Mouse (Mus musculus): Measurements from ENCODE around the gene Sohlh2. TPM values are rescaled to one million over a fixed set of nuclear protein-coding genes. Genes with fewer than 3 reads are reported as not detected.

The Sohlh2 gene
- polyA plus RNA-seq (2015; fragmentation: Nextera tagmentation; extraction: Ambion mirVana): 0.06 TPM in 1 of 2 replicates, not detected in the other

DNA sequence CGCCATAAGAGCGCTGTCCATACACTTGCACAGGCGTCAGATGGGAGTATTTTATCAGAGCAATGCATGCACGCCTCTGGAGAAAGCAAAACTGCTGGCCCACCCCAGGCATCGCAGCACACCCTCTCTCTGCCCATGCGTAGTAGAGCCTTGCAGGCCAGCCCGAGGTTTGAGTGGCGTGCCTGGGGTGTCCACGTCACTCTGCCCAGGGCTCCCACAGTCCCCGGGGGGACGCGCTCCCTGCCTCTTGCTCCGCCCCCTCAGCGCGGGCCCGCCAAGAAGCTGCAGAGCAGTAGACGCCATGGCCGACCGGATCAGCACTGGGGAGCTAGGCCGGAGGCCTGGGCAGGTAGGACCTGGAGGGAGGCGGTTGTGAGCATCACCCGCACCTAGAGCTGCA lies at the start of gene Sohlh2:
Gene Sohlh2 (plus strand): TSS at position 263 of the 400 bp plus-strand sequence.
- no peak for ATAC-seq
- Histone ChIP-seq H3K27ac (no peak within 1 kb of the TSS), H3K9ac (no peak within 1 kb of the TSS), H3K9me3 (no peaks in the 10 kb centered on the region), H3K36me3 (no peaks in the 10 kb centered on the region), H3K4me2 (replicated peaks) (no peak within 1 kb of the TSS), H3K4me1 (replicated peaks) (no peaks in the 10 kb centered on the region), H3K4me3 (replicated peaks) (no peak within 1 kb of the TSS), H3K27me3 (replicated peaks) (no peaks in the 10 kb centered on the region)
- WGBS: 92% methylated on average over 22 of the region's 22 CpGs

DNA sequence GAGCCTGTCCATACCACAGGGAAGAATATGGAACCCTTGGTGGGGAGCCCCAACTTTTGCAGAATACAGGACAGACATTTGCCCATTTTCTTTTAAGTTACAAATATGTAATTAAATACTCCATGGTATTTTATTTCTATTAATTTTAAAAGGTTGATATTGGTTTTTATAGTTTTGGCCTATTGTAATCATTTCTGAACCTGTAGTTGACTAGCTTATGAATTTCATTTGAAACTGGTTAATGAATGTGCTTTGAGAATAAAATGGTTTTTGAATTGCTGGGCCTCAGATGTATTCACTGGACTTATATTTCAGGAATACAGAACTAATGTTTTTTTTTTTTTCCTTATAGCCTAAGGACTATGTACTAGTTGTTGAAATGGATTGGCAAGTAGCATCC lies 44.8 kb upstream of the Sohlh2 start, which contains the start of gene Ccdc169:
Gene Ccdc169 (plus strand): TSS at position 301 of the 400 bp plus-strand sequence.
- no peaks in the 10 kb centered on the region for H3K27me3 ChIP-seq (replicated peaks)
- H3K27ac ChIP-seq: no peak within 1 kb of the TSS
- no peak within 1 kb of the TSS for H3K4me2 ChIP-seq (replicated peaks)
- H3K4me1 ChIP-seq (replicated peaks): no peaks in the 10 kb centered on the region
- no peaks in the 10 kb centered on the region for H3K9me3 ChIP-seq
- peaks cover 7% of the 10 kb centered on the region for H3K36me3 ChIP-seq
- H3K4me3 ChIP-seq (replicated peaks): no peak within 1 kb of the TSS
- H3K9ac ChIP-seq: no peak within 1 kb of the TSS
- ATAC-seq: no peak

DNA sequence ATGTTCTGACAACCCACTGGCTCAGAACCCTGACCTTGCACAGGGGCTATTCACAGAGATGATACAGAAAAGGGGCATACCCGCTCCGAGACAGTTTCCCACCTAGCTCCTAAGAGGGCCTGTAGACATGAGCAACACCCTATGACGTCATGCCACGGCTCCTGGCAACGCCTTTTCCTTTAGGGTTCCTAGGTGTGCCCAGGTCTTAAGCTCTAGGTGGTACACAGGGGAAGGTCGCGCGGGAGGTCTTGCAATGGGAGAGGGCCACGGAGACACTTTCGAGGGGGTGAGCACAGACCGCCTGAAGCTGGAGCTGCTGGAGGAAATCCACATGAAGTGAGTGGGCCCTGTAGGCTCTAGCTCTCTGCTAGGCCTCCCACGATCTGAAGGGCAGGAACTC lies 42.0 kb upstream of the Sohlh2 start:
- Histone ChIP-seq H3K9ac (no peak overlapping the region), H3K27ac (no peak overlapping the region), H3K4me3 (replicated peaks) (no peak overlapping the region), H3K4me2 (replicated peaks) (no peak overlapping the region), H3K36me3 (peaks cover 7% of the 10 kb centered on the region; the same call in 1 of the 2 replicates), H3K27me3 (replicated peaks) (no peaks in the 10 kb centered on the region), H3K4me1 (replicated peaks) (no peaks in the 10 kb centered on the region), H3K9me3 (no peaks in the 10 kb centered on the region)
- WGBS: 93% methylated on average over 12 of the region's 12 CpGs
- no peak for ATAC-seq

DNA sequence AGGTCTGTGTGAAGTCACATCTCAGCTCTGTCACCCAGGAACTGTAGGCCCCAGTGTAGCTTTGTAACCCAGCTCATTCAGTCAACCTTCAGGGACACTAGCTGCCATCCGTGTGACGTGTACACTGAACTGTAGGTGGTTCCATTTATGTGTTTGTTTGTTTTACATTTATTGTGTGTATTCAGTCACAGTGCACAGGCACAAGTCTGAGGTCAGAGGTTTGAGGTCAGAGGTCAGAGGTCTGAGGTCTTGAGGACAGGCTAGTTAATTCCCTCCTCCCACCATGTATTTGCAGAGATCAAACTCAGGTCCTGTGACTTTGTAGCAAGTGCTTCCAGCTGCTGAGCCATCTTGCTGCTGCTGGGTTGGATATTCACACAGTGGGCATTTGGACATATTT lies 40.4 kb upstream of the Sohlh2 start:
- 73% methylated on average over 2 of the region's 2 CpGs for WGBS
- ATAC-seq: no peak
- Histone ChIP-seq H3K4me3 (replicated peaks) (no peak overlapping the region), H3K4me1 (replicated peaks) (no peaks in the 10 kb centered on the region), H3K9me3 (no peaks in the 10 kb centered on the region), H3K9ac (no peak overlapping the region), H3K27ac (no peak overlapping the region), H3K27me3 (replicated peaks) (no peaks in the 10 kb centered on the region), H3K36me3 (0 out of 2 replicates have a peak, but pooled peaks cover 2% of the 10 kb centered on the region), H3K4me2 (replicated peaks) (no peak overlapping the region)

DNA sequence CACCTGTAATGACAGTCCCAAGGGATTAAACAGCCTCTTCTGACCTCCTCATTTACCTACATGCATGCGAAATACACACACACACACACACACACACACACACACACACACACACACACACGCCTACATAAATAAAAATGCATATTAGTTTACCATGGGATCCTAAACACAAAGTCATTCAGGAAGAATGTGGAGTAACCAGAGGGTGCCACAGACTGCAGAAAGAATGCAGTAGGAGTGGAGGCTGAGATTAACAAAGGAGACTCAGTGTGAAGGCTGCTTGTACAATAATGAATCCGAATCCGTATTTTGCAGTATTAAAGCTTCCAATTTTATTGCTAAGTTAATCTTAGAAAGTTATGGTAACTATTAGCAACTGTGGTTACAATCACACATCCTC lies 36.9 kb upstream of the Sohlh2 start:
- no peak overlapping the region for H3K27ac ChIP-seq
- H3K36me3 ChIP-seq: no peaks in the 10 kb centered on the region
- no peak for ATAC-seq
- WGBS: 88% methylated on average over 4 of the region's 4 CpGs
- no peaks in the 10 kb centered on the region for H3K27me3 ChIP-seq (replicated peaks)
- H3K9me3 ChIP-seq: no peaks in the 10 kb centered on the region
- no peak overlapping the region for H3K9ac ChIP-seq
- no peak overlapping the region for H3K4me3 ChIP-seq (replicated peaks)
- no peak overlapping the region for H3K4me2 ChIP-seq (replicated peaks)
- no peaks in the 10 kb centered on the region for H3K4me1 ChIP-seq (replicated peaks)

DNA sequence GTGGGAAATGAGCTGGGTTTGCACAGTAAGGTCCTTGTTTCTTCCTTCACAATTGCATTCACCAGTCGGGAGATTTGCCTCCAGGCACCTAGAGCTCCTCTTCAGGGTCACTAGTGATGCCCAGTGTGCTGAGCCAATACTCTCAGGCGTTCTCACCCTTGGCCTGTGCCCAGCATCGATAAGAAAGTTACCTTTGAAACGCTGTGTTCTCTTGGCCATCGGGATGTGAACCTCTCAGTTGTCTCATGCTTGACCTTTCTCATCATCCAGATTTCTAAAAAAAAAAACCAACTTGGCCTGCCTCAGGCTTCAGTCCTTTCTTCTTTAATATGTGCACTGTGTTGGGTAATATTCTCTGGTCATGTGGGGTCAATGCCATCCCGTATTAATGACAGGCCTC lies 35.4 kb upstream of the Sohlh2 start:
- Histone ChIP-seq H3K9me3 (no peaks in the 10 kb centered on the region), H3K4me2 (replicated peaks) (no peak overlapping the region), H3K4me3 (replicated peaks) (no peak overlapping the region), H3K27ac (no peak overlapping the region), H3K4me1 (replicated peaks) (no peaks in the 10 kb centered on the region), H3K27me3 (replicated peaks) (no peaks in the 10 kb centered on the region), H3K36me3 (no peaks in the 10 kb centered on the region), H3K9ac (no peak overlapping the region)
- no peak for ATAC-seq
- WGBS: 80% methylated on average over 6 of the region's 6 CpGs

DNA sequence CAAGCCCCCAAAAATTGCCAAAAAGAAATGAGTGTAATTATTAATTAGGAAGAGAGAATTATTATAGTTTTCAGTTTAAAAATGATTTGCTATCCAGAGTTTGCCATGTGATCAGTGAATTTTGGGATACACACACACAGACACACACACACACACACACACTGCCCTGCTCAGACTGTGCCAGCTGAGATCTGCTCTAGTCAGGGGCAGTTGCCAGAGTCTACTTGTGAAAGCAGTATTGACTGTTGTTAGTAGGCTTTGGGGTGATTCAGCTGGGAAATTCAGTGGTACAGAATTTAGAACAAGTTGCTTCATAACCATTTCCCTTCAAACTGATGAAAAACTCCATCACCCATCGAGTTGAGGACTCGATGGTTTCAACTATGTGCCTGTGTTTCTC lies 34.7 kb upstream of the Sohlh2 start:
- 86% methylated on average over 2 of the region's 2 CpGs for WGBS
- Histone ChIP-seq H3K4me3 (replicated peaks) (no peak overlapping the region), H3K9ac (no peak overlapping the region), H3K4me2 (replicated peaks) (no peak overlapping the region), H3K27ac (no peak overlapping the region), H3K4me1 (replicated peaks) (no peaks in the 10 kb centered on the region), H3K36me3 (no peaks in the 10 kb centered on the region), H3K9me3 (no peaks in the 10 kb centered on the region), H3K27me3 (replicated peaks) (no peaks in the 10 kb centered on the region)
- ATAC-seq: no peak

DNA sequence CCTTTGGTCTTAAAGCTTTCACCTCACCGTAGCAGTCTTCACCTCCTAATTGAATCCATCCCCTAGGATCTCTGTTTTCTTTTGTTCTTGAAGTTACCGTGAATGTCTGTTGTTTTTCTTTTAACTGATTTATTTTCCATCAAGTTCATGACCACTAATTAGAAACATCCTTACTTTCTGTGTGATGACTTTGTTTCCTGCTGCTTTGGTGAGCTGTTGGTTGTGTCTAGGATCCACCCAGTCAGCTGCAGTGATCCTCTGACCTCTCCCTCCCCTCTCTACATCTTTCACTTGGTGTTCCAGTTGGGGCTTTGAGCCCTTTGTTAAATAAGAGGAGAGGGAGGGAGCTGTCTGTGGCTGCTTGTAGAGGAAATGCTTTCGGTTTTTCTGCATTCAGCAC lies 33.7 kb upstream of the Sohlh2 start:
- H3K4me2 ChIP-seq (replicated peaks): no peak overlapping the region
- no peak overlapping the region for H3K4me3 ChIP-seq (replicated peaks)
- no peaks in the 10 kb centered on the region for H3K27me3 ChIP-seq (replicated peaks)
- H3K9ac ChIP-seq: no peak overlapping the region
- no peak overlapping the region for H3K27ac ChIP-seq
- no peaks in the 10 kb centered on the region for H3K9me3 ChIP-seq
- 57% methylated on average over 3 of the region's 3 CpGs for WGBS
- ATAC-seq: no peak
- H3K4me1 ChIP-seq (replicated peaks): no peaks in the 10 kb centered on the region
- H3K36me3 ChIP-seq: no peaks in the 10 kb centered on the region

DNA sequence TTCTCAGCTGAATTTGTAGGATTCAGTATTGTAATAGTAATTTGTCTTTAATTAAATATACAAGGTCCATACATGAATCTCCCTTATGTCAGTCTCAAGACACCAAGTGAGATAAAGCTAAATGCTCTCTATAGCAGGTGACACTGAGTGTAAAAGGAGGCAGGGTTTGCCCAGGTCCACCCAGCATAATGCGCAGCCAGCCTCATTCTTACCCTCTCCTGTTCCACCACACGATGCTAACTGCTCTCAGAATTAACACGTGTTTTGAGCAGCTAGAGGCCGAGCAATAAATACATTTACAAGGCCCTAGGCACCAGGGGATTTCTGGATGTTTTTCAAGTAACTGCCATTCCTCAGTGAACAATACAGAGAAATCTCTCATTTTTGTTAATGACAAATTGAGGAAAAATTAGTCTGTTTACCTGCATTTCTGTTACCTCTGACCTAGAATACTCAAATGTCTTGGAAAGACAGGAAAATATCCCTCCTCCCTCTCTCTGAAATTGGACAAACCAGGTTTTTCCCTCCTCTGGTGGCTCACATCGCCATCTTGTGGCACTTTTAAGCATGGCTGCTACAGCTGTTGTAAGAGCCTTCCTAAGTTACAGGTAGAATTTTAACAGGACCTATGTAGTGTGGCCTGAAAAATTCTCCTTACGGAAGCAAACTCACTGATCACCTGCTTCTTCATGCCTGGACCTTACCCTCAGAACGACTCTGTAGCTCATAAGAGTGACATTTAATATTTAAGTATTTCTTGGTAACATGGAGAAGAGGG lies 30.0 kb upstream of the Sohlh2 start:
- 43% methylated on average over 7 of the region's 7 CpGs for WGBS
- H3K4me2 ChIP-seq (replicated peaks): no peak overlapping the region
- H3K36me3 ChIP-seq: no peaks in the 10 kb centered on the region
- H3K9ac ChIP-seq: no peak overlapping the region
- H3K4me1 ChIP-seq (replicated peaks): no peaks in the 10 kb centered on the region
- no peak overlapping the region for H3K4me3 ChIP-seq (replicated peaks)
- H3K9me3 ChIP-seq: no peaks in the 10 kb centered on the region
- no peak overlapping the region for H3K27ac ChIP-seq
- no peak for ATAC-seq
- no peaks in the 10 kb centered on the region for H3K27me3 ChIP-seq (replicated peaks)

DNA sequence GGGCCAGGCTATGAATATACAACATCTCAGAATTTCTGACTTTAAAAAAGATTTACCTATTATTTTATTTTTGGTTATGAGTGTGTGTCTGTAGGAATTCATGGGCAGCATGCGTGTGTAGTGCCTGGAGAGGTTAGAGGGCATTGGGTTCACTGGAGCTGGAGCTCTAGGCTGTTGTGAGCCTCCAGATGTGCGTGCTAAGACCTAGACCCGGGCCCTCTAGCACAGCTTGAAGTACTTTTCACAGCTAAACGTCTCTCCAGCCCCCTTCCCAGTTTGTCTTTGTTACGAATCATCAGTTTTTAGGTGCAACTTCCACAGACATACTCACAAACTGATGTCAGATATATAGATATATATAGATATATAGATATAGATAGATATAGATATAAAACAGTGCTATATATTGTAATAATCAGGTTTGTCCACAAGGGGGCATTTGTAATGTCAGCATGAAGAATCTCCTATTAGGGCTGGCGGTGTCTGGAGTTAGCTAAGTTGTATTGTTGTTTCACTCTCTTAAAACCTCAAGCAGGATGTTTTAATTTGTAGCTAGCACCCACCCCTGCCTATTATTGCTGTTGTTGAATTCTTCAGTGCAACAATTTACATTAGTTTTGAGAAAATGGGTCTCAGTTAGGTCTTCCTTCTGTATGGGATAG lies 29.0 kb upstream of the Sohlh2 start:
- Histone ChIP-seq H3K4me1 (replicated peaks) (no peaks in the 10 kb centered on the region), H3K9me3 (no peaks in the 10 kb centered on the region), H3K9ac (no peak overlapping the region), H3K27ac (no peak overlapping the region), H3K27me3 (replicated peaks) (no peaks in the 10 kb centered on the region), H3K36me3 (no peaks in the 10 kb centered on the region), H3K4me3 (replicated peaks) (no peak overlapping the region), H3K4me2 (replicated peaks) (no peak overlapping the region)
- no peak for ATAC-seq
- 74% methylated on average over 6 of the region's 6 CpGs for WGBS

DNA sequence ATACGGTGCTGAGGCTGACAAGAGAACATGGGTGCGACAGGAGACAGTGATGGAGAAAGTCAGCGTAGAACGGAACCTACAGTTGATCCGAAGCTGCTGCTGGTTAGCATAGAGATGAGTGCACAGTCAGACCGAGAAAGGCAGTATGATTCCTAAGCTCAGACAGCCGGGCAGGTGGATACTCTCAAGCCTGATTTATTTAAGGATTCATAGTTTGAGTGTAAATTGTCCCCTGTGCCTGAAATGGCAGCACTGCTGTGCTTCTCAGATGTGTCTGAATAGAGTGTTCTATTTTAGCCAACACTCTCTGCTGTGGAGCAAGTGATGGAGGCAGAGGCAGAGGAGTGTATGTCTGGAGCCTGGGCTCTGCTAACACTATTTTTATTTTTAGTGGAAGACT lies 27.7 kb upstream of the Sohlh2 start:
- no peaks in the 10 kb centered on the region for H3K4me1 ChIP-seq (replicated peaks)
- H3K27ac ChIP-seq: no peak overlapping the region
- 88% methylated on average over 7 of the region's 7 CpGs for WGBS
- no peaks in the 10 kb centered on the region for H3K36me3 ChIP-seq
- H3K27me3 ChIP-seq (replicated peaks): no peaks in the 10 kb centered on the region
- H3K4me3 ChIP-seq (replicated peaks): no peak overlapping the region
- H3K9ac ChIP-seq: no peak overlapping the region
- no peak for ATAC-seq
- no peak overlapping the region for H3K4me2 ChIP-seq (replicated peaks)
- H3K9me3 ChIP-seq: no peaks in the 10 kb centered on the region

DNA sequence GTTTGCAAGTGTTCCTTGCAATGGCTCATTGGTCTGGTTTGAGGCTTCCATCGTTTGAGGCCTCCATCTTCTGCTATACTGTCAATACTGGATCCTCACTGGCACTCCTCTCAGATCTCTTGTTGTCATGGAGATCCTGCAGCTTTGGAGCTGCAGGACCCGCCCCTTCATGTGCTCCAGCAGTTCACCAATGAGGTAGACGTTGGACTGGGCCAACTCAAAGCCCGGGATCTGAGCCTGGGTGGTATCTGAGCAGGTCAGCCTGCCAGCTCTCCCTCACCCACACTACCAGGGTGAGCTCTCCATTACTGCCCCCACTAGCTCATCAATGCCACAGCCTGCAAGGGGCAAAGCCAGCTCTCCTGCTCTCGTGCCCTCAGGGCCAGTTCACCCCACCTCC lies 24.4 kb upstream of the Sohlh2 start:
- no peak overlapping the region for H3K9ac ChIP-seq
- no peaks in the 10 kb centered on the region for H3K36me3 ChIP-seq
- H3K27ac ChIP-seq: no peak overlapping the region
- ATAC-seq: no peak
- H3K9me3 ChIP-seq: no peaks in the 10 kb centered on the region
- H3K4me3 ChIP-seq (replicated peaks): no peak overlapping the region
- H3K27me3 ChIP-seq (replicated peaks): no peaks in the 10 kb centered on the region
- 60% methylated on average over 5 of the region's 5 CpGs for WGBS
- no peaks in the 10 kb centered on the region for H3K4me1 ChIP-seq (replicated peaks)
- no peak overlapping the region for H3K4me2 ChIP-seq (replicated peaks)

DNA sequence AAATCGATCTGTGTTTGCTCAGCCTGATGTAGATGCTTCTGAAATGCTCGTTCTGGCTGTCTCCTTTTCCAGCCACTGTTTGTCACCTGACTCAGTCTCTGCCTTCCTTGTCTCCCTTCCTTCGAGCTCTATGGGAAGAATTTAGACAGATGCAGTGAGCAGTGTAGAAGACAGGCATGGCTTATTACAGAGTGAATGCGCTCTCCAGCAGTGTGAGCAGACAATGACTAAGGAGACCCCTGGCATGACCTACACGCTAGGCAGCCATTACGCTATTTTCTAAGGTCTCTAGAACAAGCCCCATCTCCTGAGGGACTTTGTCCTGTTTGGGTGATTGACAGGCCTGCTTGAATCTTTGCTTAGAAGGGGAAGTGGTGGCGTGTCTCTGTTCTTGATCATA lies 20.7 kb upstream of the Sohlh2 start:
- Histone ChIP-seq H3K9ac (no peak overlapping the region), H3K9me3 (no peaks in the 10 kb centered on the region), H3K4me3 (replicated peaks) (no peak overlapping the region), H3K4me1 (replicated peaks) (no peaks in the 10 kb centered on the region), H3K27ac (no peak overlapping the region), H3K36me3 (no peaks in the 10 kb centered on the region), H3K4me2 (replicated peaks) (no peak overlapping the region), H3K27me3 (replicated peaks) (no peaks in the 10 kb centered on the region)
- 68% methylated on average over 7 of the region's 7 CpGs for WGBS
- no peak for ATAC-seq

Measured in intestine, embryonic 15.5 days (tissue).